Mouse (Mus musculus) adrenal gland, adult 10 weeks (tissue): ENCODE results near the gene Sned1. TPM values are rescaled to one million over a fixed set of nuclear protein-coding genes. Genes with fewer than 3 reads are reported as not detected.

Experiments used
- polyA plus RNA-seq: library from polyadenylated mRNA; stranded (reverse); fragments of 350-450 nt; fragmentation: Illumina TruSeq; extraction: RNeasy Lipid Tissue Mini Kit (QIAGEN cat#74804); gene quantifications from one replicate; pipeline ENCODE4 v1.2.3, GENCODE M21; 2014; ENCODE audit warnings: low read depth, low replicate concordance

Sned1 gene
- 20.2 TPM for polyA plus RNA-seq

DNA sequence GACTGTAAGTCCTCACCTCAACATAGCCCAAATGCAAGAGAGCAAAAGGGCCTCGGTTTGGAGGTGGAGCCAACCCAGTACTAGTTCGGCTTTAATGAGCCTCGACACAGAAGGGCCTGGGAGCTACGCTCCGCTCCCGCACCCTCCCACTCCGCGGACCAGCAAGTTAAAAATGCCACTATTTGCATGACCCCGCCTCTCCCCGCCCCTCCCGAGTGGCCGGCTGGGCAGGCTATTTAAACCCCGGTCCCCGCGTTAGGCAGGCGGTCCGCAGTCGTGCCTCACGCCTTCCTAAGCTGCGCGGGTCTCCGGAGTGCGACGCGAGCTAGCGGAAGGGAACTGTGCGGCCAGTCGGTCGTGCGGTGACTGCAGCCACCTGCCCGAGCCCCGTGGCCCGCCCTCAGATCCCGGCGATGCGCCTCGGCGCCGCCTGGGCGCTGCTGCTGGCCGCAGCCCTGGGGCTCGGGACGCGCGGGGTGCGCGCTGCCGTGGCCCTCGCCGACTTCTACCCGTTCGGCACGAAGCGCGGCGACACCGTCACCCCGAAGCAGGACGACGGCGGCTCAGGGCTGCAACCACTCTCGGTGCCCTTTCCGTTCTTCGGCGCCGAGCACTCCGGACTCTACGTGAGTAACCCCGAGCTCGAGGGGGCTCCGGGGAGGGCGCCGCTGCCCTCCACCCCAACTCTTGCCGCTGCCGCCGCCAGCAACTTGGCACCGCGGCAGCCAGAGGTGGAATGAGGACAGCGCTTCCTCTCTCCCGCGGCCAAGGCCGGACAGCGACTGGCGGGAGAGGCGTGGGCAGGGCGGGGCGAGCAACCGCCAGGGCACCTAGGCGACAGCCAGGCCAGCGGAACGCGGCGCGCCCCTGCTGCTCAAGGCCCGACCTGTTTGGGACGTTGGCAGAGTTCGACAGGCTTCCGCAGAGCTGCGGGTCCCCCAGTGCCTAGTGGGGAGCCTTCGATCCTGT is at the start of gene Sned1:
Sned1 (plus strand) TSS at position 266 of the 969 bp plus-strand sequence.

DNA sequence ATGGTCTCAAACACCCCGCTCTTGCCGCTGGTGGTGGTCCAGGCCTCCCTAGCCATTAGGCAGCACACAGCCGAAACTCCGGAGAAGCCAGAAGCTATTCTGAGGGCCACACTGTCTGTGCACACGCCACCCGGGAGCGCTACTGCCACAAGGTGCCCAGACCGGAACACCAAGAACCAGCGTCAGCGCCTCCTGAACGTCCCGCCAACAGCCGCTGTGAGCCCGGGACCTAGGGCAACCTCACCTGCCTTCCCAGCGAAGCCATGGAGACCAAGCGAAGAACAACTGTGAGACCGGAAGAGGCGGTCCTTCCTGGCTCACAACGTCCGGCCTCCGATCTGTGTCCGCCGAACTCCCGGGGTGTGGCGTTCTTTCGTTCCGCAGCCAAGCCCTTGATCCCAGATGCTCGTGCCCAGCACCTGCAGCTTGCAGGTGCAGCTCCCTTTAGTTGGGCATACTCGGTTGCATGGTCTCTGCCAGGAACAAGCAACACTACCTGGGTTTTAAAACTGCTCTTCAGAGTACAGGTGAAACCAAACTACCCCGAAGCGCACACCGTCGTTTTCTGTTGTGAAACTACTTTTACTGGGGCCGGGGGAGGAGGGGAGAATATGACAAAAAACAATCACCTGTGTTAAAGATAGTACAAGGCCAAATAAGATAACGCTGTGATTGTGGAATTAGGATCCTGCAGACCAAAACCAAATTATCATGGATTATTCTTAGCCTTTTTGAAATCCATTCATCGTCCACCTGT is 70.1 kb downstream of the Sned1 start, which contains the start of gene Mterf4:
Mterf4 (minus strand) TSS at position 335 of the 757 bp plus-strand sequence.

DNA sequence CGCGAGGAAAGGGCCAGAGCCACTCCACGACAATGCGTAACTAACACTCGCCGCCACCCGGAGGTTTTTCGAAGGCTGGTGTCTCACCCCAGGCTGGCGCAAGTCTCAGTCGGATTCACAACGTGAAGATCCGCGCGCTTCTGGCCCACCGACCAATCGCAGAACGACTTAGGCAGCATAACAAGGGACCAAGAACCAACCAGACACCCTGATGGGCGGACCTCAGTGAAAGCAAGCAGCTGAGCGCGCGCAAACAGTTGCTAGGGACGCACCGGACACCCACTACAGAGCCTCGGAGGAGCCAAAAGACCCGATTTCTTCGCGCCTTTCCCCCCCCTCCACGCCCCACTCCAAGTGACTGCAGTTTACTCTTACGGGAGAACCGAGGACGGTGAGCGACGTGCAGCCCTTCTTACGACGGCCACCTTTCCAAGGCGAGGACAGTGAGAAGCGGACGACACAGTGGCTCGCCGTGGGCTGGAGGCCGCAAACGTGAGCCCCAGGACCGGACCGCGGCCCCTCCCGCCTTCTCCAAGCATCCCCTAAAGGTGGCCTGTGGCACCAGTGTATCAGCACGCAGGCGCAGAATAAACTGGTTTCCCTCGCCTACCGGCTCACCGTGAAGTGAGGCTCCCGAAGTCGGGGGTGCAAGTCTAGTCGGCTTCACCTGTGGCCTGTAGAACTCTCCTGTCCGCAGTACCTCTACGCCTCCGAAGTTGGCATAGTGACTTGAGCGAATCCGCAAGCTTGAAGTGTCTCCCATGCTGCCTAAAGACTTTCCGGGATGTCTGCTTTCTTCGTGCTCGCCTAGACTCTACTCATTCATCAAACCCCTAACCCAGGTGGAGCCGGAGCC is 107.2 kb downstream of the Sned1 start, which contains the start of the genes Ppp1r7 and Pask:
Ppp1r7 (plus strand) TSS at position 207 of the 856 bp plus-strand sequence.
Pask (minus strand) TSS at position 835 of the 856 bp plus-strand sequence.

Other genes starting within 250 kb of the Sned1 start
- not detected for gene Aqp12, start 229.5 kb upstream of the Sned1 start, polyA plus RNA-seq
- gene Kif1a, start 133.9 kb upstream of the Sned1 start, polyA plus RNA-seq, result 5.5 TPM
- not detected for gene Agxt, start 100.6 kb upstream of the Sned1 start, polyA plus RNA-seq
- not detected for gene 2310007B03Rik, start 74.9 kb upstream of the Sned1 start, polyA plus RNA-seq
- not detected for gene Crocc2, start 67.1 kb upstream of the Sned1 start, polyA plus RNA-seq
- 24.6 TPM for gene Mterf4, start 70.1 kb downstream of the Sned1 start, polyA plus RNA-seq
- 121 TPM for gene Ppp1r7, start 107.0 kb downstream of the Sned1 start, polyA plus RNA-seq
- gene Pask, start 107.6 kb downstream of the Sned1 start, polyA plus RNA-seq, result 1.7 TPM
- not detected for gene Ano7, start 138.1 kb downstream of the Sned1 start, polyA plus RNA-seq
- gene Hdlbp, start 243.0 kb downstream of the Sned1 start, polyA plus RNA-seq, result 203 TPM